Mouse (Mus musculus) embryonic facial prominence, embryonic 12.5 days (tissue): ENCODE data around the gene Olfr854. TPM values are rescaled to one million over a fixed set of nuclear protein-coding genes. Genes with fewer than 3 reads are reported as not detected.

Source experiments
- ATAC-seq: fragments of 200-750 bp; cut with Nextera tagmentation; 2 replicates; pipeline ENCODE4 v1.8.0; 2017; ENCODE audit not compliant: insufficient number of reproducible peaks, insufficient read depth, low FRiP score, low TSS enrichment
- H3K27ac ChIP-seq: fragments of 300-500 bp; sonication (generic); 2 replicates; pipeline ENCODE4 v1.5.1; 2016; ENCODE audit warnings: mild to moderate bottlenecking
- H3K27me3 ChIP-seq: fragments of 300-500 bp; sonication (generic); 2 replicates; pipeline ENCODE4 v1.6.1; 2016; ENCODE audit warnings: mild to moderate bottlenecking, moderate library complexity
- H3K36me3 ChIP-seq: fragments of 300-500 bp; sonication (generic); 2 replicates; pipeline ENCODE4 v1.6.1; 2016; ENCODE audit warnings: mild to moderate bottlenecking
- H3K4me1 ChIP-seq: fragments of 300-500 bp; sonication (generic); 2 replicates; pipeline ENCODE4 v1.6.1; 2016
- H3K4me2 ChIP-seq: fragments of 300-500 bp; sonication (generic); replicated peaks from 2 replicates; pipeline ENCODE4 v1.6.1; 2016; ENCODE audit warnings: mild to moderate bottlenecking, moderate library complexity
- H3K4me3 ChIP-seq: fragments of 300-500 bp; sonication (generic); 2 replicates; pipeline ENCODE4 v1.5.1; 2016; ENCODE audit warnings: mild to moderate bottlenecking
- H3K9ac ChIP-seq: fragments of 300-500 bp; sonication (generic); 2 replicates; pipeline ENCODE4 v1.6.1; 2016; ENCODE audit warnings: mild to moderate bottlenecking, moderate library complexity
- H3K9me3 ChIP-seq: fragments of 300-500 bp; sonication (generic); 2 replicates; pipeline ENCODE4 v1.6.1; 2016; ENCODE audit warnings: mild to moderate bottlenecking, moderate library complexity
- WGBS: fragments of 180-500 bp; shearing (Covaris S2); methylation state at CpG from one replicate; pipeline ENCODE4 v1.1.7; 2016; 5-methylcytosine and 5-hydroxymethylcytosine counted together
- polyA plus RNA-seq: library from polyadenylated mRNA; unstranded; fragments of >200 nt; fragmentation: Nextera tagmentation; extraction: Ambion mirVana; gene quantifications from 2 replicates; pipeline ENCODE4 v1.2.1, GENCODE M21; 2016

Olfr854 gene
- not detected in 2 replicates for polyA plus RNA-seq

DNA sequence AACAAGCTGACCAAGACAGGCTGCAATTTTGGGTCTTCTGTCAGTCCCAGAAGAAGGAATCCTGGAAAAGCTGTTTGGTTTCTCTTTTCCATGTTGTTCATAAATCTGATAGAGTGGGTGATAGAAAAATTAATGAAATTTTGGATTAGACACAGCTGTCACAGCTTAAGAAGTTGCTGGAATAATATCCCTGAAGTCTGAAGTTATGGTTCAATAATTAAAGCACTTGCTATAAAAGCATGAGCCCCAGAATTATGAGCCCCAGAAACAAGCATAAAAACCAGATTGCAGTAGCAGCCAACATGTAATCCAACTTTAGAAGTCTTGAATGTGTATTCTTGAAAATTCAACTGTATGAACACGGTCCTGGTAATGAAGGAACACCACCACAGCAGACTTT is at the start of gene Olfr854:
Gene Olfr854 (minus strand): TSS at position 101 of the 400 bp plus-strand sequence.
- H3K4me2 ChIP-seq: no peak within 1 kb of the TSS
- H3K27ac ChIP-seq: no peak within 1 kb of the TSS
- WGBS: 83% methylated on average over 1 of the region's 1 CpGs
- H3K4me1 ChIP-seq: no peaks in the 10 kb centered on the region
- H3K9ac ChIP-seq: no peak within 1 kb of the TSS
- H3K36me3 ChIP-seq: no peaks in the 10 kb centered on the region
- no peak within 1 kb of the TSS for H3K4me3 ChIP-seq
- H3K27me3 ChIP-seq: no peaks in the 10 kb centered on the region
- H3K9me3 ChIP-seq: no peaks in the 10 kb centered on the region
- ATAC-seq: no peak

DNA sequence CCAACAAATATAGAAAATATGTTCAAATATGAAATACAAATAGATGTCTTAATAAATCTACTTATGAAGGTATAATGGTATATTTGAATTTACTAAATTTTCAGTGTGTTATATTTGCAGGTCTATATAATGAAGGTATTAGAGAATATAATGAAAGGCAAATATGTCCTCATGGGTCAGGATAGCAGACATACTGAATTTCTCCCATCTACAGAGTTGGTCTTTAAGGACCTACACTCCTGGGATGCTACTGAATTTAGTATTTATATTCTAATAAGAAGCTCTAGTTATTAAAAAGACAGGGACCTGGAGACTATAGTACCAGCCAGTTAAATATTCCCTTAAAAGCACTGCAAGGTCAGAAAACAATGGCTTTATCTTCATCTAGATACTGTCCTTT is 15.1 kb upstream of the Olfr854 start, which contains the start of gene Olfr855:
Gene Olfr855 (plus strand): TSS at position 301 of the 400 bp plus-strand sequence.
- Histone ChIP-seq H3K4me2 (no peak within 1 kb of the TSS), H3K9me3 (0 out of 2 replicates have a peak, but pooled peaks cover 5% of the 10 kb centered on the region), H3K27me3 (no peaks in the 10 kb centered on the region), H3K9ac (no peak within 1 kb of the TSS), H3K36me3 (no peaks in the 10 kb centered on the region), H3K4me1 (no peaks in the 10 kb centered on the region), H3K27ac (no peak within 1 kb of the TSS), H3K4me3 (no peak within 1 kb of the TSS)
- ATAC-seq: no peak

DNA sequence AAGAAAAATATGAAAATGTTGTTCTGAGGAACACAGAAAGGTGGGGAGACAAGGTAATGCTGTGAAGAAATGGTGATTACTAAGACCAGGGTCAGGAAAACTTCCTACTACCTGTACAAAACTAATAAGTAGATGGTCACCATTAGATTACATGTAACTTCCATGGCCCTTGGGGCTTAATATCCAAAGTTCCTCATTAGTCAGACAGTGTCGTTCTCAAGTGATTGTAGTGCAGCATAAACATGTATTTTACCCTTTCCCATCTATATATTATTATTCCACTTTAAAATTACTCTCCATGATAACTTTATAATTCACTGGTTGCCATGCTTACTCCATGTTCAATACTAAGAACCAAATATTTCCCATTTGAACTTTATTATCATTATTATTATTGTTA is 26.2 kb downstream of the Olfr854 start, which contains the start of gene Olfr853:
Gene Olfr853 (minus strand): TSS at position 101 of the 400 bp plus-strand sequence.
- Histone ChIP-seq H3K9ac (no peak within 1 kb of the TSS), H3K4me1 (no peaks in the 10 kb centered on the region), H3K4me2 (no peak within 1 kb of the TSS), H3K27me3 (no peaks in the 10 kb centered on the region), H3K4me3 (no peak within 1 kb of the TSS), H3K36me3 (no peaks in the 10 kb centered on the region), H3K27ac (no peak within 1 kb of the TSS), H3K9me3 (peaks cover 11% of the 10 kb centered on the region; the same call in 1 of the 2 replicates)
- 70% methylated on average over 1 of the region's 1 CpGs for WGBS
- ATAC-seq: no peak

Other genes starting within 250 kb of the Olfr854 start
- not detected in 2 replicates for gene Olfr845, start 230.9 kb downstream of the Olfr854 start, polyA plus RNA-seq
- not detected in 2 replicates for gene Olfr846, start 203.4 kb downstream of the Olfr854 start, polyA plus RNA-seq
- not detected in 2 replicates for gene Olfr847, start 188.7 kb downstream of the Olfr854 start, polyA plus RNA-seq
- gene Olfr849, start 127.1 kb downstream of the Olfr854 start, polyA plus RNA-seq: not detected in 2 replicates
- not detected in 2 replicates for gene Olfr850, start 89.1 kb downstream of the Olfr854 start, polyA plus RNA-seq
- gene Olfr851, start 74.1 kb downstream of the Olfr854 start, polyA plus RNA-seq: not detected in 2 replicates
- not detected in 2 replicates for gene Olfr853, start 26.3 kb downstream of the Olfr854 start, polyA plus RNA-seq
- gene Olfr855, start 15.2 kb upstream of the Olfr854 start, polyA plus RNA-seq: not detected in 2 replicates
- gene Zfp317, start 54.7 kb upstream of the Olfr854 start, polyA plus RNA-seq: 37.0 and 38.1 TPM in 2 replicates
- not detected in 2 replicates for gene Olfr857, start 142.1 kb upstream of the Olfr854 start, polyA plus RNA-seq
- not detected in 2 replicates for gene Olfr58, start 212.9 kb upstream of the Olfr854 start, polyA plus RNA-seq
- not detected in 2 replicates for gene Olfr859, start 237.5 kb upstream of the Olfr854 start, polyA plus RNA-seq